Mouse (Mus musculus) heart, adult 11 months (tissue): Measurements from ENCODE around the gene Wiz.

Experiments
- DNase-seq: peaks from one replicate; pipeline ENCODE4 v3.0.0; 2022

Wiz gene

DNA sequence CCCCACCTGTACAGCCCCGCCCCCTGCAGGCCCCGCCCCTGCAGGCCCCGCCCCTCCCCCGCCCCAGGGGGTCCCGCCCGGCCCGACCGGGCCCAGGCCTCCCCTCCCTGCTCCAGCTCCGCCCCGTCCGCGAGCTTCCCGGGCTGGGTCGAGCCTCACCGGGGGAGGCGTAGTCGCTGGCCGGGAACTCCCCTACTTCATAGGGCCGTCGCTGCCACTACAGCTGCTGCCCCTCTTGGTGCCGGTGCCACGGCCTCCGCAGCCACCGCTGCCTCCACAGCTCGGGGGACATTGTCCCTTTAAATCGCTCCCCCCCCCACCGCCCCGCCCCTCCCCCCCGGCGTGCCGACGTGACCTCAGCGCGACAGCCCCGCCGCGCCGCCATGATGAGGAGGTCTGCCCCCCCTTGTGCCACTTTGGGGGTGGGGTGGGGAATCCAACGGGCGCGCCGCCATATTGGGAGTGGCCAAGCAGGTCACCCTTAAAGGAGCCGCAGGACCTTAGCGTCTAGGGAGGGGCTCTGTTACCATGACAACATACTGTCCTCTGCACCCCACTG, at the start of gene Wiz:
Gene Wiz (minus strand): TSS at position 339 of the 559 bp plus-strand sequence.
- peak; percentile 99 for DNase-seq

- peak; percentile 83 for DNase-seq
These were observed 47.9 kb upstream of the Wiz start for GRCm38 (mm10) chr17:32437106-32437505.

- peak; percentile 91 for DNase-seq
These were observed 45.9 kb upstream of the Wiz start for GRCm38 (mm10) chr17:32435151-32435550.

GRCm38 (mm10) chr17:32434324-32434723, 45.1 kb upstream of the Wiz start:
- peak; percentile 91 for DNase-seq

GRCm38 (mm10) chr17:32431972-32432371, 42.7 kb upstream of the Wiz start:
- no peak for DNase-seq

DNA sequence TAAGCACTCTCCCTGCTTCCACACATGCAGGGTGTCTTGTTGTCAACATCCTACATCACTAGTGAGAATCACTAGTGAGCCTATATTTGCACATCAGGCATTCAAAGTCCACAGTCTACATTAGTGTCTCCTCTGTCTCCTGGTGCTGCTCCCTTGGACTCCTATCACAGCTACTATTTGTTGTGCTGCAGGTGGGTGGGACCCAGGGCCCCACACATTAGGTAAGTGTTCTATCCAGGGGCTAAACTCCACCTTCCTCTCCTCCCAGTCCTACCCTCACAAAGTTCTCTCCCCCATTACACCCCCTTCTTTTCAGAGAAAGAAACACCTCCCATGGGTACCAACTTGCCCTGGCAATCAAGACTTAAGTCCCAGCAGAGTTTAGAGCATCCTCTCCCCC, 37.4 kb upstream of the Wiz start:
- peak; percentile 53 for DNase-seq

DNA sequence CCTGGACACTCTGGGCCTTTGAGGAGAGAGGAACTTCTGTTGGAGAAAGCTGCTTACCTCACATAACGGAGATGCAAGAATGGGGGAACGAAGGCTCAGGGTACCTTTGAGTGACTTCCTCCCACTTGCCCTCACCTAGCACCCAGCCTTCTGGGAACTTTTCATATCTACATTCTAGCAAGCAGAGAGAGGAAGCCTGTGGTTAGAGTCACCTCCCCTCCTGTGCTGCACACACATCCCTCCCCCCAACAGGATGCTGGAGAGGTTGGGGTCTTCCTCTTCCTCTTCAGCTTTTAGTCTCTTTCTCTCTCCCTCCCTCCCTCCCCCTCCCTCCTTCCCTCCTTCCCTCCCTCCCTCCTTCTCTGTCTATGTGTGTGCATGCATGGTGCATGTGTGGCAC, 34.8 kb upstream of the Wiz start, which contains the start of gene Pglyrp2:
Gene Pglyrp2 (minus strand): TSS at position 134 of the 400 bp plus-strand sequence.
- DNase-seq, result peak; percentile 89

- DNase-seq, result peak; percentile 74
These were observed 31.5 kb upstream of the Wiz start for GRCm38 (mm10) chr17:32420781-32421180.

- peak; percentile 11 for DNase-seq
These were observed 30.8 kb upstream of the Wiz start for GRCm38 (mm10) chr17:32419989-32420388.

DNA sequence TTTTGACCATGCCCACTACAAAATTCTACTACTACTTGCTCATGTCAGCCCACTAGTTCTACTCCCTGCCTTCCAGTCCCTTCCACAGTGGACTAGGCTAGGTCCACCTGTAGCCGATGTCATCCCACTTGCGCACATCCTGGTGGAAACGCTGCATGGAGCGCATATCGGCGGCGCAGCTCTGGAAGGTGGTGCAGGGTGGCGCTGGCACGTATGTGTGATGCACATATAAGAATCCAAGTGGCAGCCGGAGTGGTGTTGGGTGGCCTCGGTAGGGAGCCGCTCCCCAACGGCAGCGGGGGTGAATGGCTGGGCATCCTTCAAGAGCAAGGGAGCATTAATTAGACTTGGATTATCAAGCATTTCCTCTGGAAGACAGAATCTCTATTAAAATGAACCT, 27.5 kb upstream of the Wiz start:
- DNase-seq, result peak; percentile 79

DNA sequence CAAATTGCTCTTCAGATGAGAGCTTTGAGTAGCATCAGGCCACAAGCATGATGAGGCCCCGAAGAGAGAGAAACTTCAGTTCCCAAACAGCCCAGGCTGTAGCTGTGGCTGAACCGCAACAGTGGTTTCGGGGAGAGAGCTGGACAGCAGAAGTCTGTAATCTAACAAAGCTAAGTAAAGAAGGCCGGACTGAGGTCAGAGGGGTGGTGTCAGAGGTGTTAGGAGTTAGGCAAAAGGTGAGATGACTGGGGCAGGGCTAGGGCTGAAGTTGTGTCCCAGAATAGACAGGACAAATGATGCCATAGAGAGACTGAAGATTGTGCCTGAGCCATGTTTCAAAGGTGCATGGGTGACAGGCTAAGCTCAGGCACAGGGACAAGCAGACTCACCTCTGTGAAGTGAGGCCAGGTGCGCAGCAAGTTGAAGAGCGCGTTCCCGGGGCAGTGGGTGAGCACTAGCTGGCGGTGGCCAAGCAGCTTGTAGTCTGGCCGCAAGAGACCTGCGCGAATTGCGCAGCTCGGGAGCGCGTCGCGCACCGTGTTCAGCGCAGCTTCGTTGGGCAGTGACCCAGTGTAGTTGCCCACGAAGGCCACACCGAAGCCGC, 26.3 kb upstream of the Wiz start:
- peak; percentile 73 for DNase-seq

DNA sequence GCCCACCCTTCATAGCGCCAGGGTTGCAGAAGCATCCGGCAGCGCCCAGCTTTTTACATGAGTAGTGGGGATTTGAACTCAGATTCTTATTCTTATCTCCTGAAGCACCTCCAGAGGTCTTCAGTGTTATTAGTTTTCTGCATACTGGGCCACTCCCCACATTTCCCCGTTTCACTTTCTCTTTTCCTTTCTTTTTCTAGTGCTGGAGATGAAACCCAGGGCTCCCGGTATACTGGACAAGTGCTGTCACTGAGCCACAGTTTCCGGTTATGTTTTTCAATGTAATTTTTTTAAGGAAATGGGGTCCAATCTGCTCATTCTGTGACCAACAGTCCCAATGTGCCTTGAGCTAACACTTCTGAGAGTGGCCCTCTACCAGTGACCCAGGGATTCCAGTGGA, 22.7 kb upstream of the Wiz start:
- DNase-seq, result no peak

GRCm38 (mm10) chr17:32403417-32403816, 14.2 kb upstream of the Wiz start, which contains the start of gene Rasal3:
TSS of gene Rasal3 (minus strand) at chr17:32403583.
- DNase-seq, result peak; percentile 84

DNA sequence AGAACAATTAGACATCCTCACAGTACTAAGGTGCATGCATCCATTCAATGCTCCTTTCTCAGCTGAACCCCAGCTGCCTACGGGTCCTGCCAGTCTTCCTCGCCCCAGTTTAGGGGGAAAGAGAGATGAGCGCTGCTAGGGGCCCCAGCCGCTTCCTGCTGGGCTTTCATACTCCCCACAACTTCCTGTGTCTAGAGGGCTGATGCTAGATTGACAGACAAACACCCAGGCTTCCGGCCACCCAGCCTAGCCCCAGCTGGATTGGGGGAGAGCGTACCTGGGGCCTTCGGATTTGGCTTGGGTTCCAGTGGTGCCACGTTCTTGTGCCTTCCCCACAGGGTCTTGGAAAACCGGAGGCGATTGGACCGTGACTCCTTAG, 13.5 kb upstream of the Wiz start:
- DNase-seq, result peak; percentile 93

DNA sequence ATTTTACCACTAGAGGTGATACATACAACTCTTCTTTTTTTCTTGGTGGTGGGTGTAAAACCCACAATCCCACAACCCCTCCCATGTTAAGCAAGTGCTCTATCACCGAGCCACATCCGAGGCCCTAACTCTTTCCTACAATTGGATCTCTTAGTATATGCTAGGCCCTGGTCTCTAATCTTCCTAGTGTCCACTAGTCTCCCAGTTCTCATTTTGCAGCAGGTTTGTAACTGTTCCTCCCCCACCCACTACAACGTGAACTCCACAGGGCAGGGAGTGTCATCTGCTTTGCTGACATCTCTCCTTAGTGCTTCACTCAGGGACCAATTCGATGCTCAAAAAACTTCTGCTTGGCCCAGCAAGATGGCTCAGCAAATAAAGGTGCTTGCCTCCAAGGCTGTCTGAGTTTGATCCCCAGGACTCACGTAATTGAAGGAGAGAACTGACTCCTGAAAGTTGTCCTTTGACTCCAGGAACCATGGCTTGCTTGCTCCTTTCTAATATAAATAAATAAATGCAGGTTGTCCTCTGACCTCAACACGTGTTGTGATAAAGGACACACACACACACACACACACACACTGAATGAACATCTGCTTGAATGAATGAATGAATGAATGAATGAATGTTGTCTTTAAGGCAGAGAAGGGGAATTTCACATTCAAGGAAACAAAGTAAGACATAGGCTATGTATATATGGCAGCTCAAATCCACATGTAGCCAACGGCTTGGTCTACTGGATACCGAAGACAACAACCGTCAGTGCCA, 13.0 kb upstream of the Wiz start:
- DNase-seq, result peak; percentile 50

GRCm38 (mm10) chr17:32396266-32396665, 7.0 kb upstream of the Wiz start:
- DNase-seq, result peak; percentile 84

DNA sequence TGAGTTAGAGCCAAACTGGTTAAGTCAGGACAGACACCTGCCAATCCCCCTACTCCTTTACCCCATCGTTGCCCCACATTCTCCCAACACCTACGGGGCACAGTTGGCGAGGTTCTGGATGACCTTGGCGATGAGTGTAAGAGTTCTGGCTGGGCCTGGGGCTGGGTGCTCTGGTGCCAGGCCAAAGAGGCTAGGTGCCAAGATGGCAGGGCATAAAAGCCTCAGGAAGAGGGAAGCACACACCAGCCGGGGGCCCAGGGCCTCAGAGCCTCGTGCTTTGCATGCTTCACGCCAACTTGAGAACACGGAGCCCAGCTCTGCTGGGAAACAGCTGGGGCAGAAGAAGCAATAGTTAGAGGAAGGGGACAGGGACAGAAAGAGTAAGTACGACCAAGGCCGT, 4.7 kb upstream of the Wiz start:
- DNase-seq, result peak; percentile 87

GRCm38 (mm10) chr17:32388370-32389100, 704 bp downstream of the Wiz start:
- DNase-seq, result no peak

GRCm38 (mm10) chr17:32387986-32388369, 1.3 kb downstream of the Wiz start:
- DNase-seq, result peak; percentile 91

GRCm38 (mm10) chr17:32386659-32387432, 2.4 kb downstream of the Wiz start:
- peak; percentile 90 for DNase-seq

- peak; percentile 93 for DNase-seq
These were observed 5.6 kb downstream of the Wiz start for GRCm38 (mm10) chr17:32383661-32384060.

DNA sequence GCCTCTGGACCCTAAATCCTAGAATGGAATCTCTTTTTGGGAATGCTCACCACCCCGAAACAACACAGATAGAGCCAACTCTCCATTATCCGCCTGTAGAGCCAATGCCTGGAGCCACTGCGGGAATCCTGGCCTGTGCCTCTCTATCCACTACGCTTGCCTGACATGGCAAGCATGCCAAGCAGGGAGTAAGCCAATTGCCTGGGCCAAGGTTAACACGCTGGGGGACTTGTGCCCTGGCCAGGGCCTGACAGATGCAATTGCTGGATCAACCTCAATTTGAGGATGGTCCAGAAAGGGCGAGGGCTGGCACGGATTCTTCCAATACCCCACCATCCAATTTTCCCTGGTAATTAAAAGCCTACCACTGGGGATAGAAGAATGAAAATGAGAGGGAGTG, 6.7 kb downstream of the Wiz start:
- DNase-seq, result peak; percentile 94

- DNase-seq, result no peak
These were observed 10.5 kb downstream of the Wiz start for GRCm38 (mm10) chr17:32378786-32379185.
